Mouse (Mus musculus): ENCODE data around the gene Ntf5. TPM values are rescaled to one million over a fixed set of nuclear protein-coding genes. Genes with fewer than 3 reads are reported as not detected.
A peak's percentile ranks its signal among the peaks of the same experiment; 100 is the strongest.
"Not testable (repeated sequence)": the region's sequence is repeated elsewhere in the genome, so short reads cannot be mapped to it uniquely, and the experiment has no call there.

Ntf5 gene
- polyA plus RNA-seq, 1 experiment from 2014 or later: 0.10 TPM

- H3K9ac ChIP-seq: no peak overlapping the region
- 44% methylated on average over 13 of the region's 13 CpGs for WGBS
- no peaks in the 10 kb centered on the region for H3K9me3 ChIP-seq
- no peak for ATAC-seq (replicated peaks)
- peak overlapping the region; percentile 57; the same call in 1 of the 2 replicates for H3K4me2 ChIP-seq
- H3K27me3 ChIP-seq (replicated peaks): no peaks in the 10 kb centered on the region
- H3K4me3 ChIP-seq: no peak overlapping the region
- H3K4me1 ChIP-seq: peaks cover 49% of the 10 kb centered on the region
- H3K36me3 ChIP-seq (replicated peaks): peaks cover 15% of the 10 kb centered on the region
- H3K27ac ChIP-seq: peak overlapping the region; percentile 91
Observed at GRCm38 (mm10) chr7:45460860-45461314, 47.4 kb downstream of the Ntf5 start.

DNA sequence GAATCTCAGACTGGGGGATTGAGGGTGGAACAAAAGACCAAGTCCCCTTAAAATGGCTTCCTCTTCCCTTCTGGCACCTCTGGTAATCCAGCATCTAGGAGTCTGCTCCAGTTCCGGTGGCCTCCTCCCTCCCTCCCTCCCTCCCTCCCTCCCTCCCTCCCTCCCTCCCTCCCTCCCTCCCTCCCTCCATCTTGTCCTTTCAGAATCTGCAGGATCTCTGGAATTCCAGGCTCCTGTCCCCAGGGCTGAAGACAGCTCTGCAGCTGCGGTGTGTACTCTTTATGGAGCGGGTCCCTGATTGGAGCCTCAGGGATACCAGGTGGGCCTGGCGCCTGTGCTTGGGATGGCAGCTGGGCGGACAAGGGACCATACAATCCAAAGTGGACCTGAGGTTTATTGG, 47.8 kb downstream of the Ntf5 start:
- H3K27ac ChIP-seq: peak overlapping the region; percentile 91; the same call in 1 of the 2 replicates
- peaks cover 50% of the 10 kb centered on the region for H3K4me1 ChIP-seq
- H3K9ac ChIP-seq: no peak overlapping the region
- no peak overlapping the region for H3K4me3 ChIP-seq
- ATAC-seq (replicated peaks): no peak
- peaks cover 15% of the 10 kb centered on the region for H3K36me3 ChIP-seq (replicated peaks)
- H3K27me3 ChIP-seq (replicated peaks): no peaks in the 10 kb centered on the region
- no peaks in the 10 kb centered on the region for H3K9me3 ChIP-seq
- 58% methylated on average over 5 of the region's 5 CpGs for WGBS
- H3K4me2 ChIP-seq: no peak overlapping the region

GRCm38 (mm10) chr7:45461781-45462180, 48.3 kb downstream of the Ntf5 start:
- WGBS: 94% methylated on average over 4 of the region's 4 CpGs
- H3K4me2 ChIP-seq: no peak overlapping the region
- H3K4me1 ChIP-seq: peaks cover 46% of the 10 kb centered on the region
- no peaks in the 10 kb centered on the region for H3K9me3 ChIP-seq
- ATAC-seq (replicated peaks): no peak
- no peak overlapping the region for H3K4me3 ChIP-seq
- no peaks in the 10 kb centered on the region for H3K27me3 ChIP-seq (replicated peaks)
- H3K9ac ChIP-seq: no peak overlapping the region
- H3K27ac ChIP-seq: no peak overlapping the region
- H3K36me3 ChIP-seq (replicated peaks): peaks cover 15% of the 10 kb centered on the region

GRCm38 (mm10) chr7:45462325-45462724, 48.8 kb downstream of the Ntf5 start:
- H3K36me3 ChIP-seq (replicated peaks): peaks cover 15% of the 10 kb centered on the region
- H3K9ac ChIP-seq: no peak overlapping the region
- H3K4me1 ChIP-seq: peaks cover 45% of the 10 kb centered on the region
- no peak overlapping the region for H3K4me3 ChIP-seq
- ATAC-seq (replicated peaks): no peak
- no peak overlapping the region for H3K4me2 ChIP-seq
- H3K27ac ChIP-seq: no peak overlapping the region
- H3K9me3 ChIP-seq: no peaks in the 10 kb centered on the region
- no peaks in the 10 kb centered on the region for H3K27me3 ChIP-seq (replicated peaks)
- WGBS: 94% methylated on average over 4 of the region's 4 CpGs

DNA sequence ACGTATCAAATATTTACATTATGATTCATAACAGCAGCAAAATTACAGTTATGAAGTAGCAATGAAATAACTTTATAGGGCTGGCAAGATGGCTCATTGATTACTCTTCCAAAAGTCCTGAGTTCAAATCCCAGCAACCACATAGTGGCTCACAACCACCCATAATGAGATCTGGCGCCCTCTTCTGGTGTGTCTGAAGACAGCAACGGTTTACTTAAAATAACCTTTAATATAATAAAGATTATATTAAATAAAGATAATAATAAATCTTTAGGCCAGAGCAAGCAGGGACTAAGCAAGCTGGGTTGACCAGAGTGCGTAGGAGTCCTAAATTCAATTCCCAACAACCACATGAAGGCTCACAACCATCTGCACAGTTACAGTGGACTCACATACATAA, 49.4 kb downstream of the Ntf5 start:
- not testable (repeated sequence) for H3K27me3 ChIP-seq (replicated peaks); H3K4me3 ChIP-seq; H3K27ac ChIP-seq; H3K4me2 ChIP-seq; H3K9me3 ChIP-seq; ATAC-seq (replicated peaks); H3K9ac ChIP-seq
- Histone ChIP-seq H3K4me1 (peaks cover 41% of the 10 kb centered on the region), H3K36me3 (replicated peaks) (peaks cover 15% of the 10 kb centered on the region)
- WGBS: 86% methylated on average over 4 of the region's 4 CpGs

GRCm38 (mm10) chr7:45463987-45464778, 50.7 kb downstream of the Ntf5 start:
- no peaks in the 10 kb centered on the region for H3K27me3 ChIP-seq (replicated peaks)
- WGBS: 97% methylated on average over 7 of the region's 7 CpGs
- no peak overlapping the region for H3K4me3 ChIP-seq
- peaks cover 35% of the 10 kb centered on the region for H3K4me1 ChIP-seq
- peaks cover 15% of the 10 kb centered on the region for H3K36me3 ChIP-seq (replicated peaks)
- no peaks in the 10 kb centered on the region for H3K9me3 ChIP-seq
- H3K27ac ChIP-seq: no peak overlapping the region
- no peak overlapping the region for H3K4me2 ChIP-seq
- H3K9ac ChIP-seq: no peak overlapping the region
- ATAC-seq (replicated peaks): no peak

- no peak for ATAC-seq (replicated peaks)
Observed at GRCm38 (mm10) chr7:45465112-45465511, 51.6 kb downstream of the Ntf5 start.

DNA sequence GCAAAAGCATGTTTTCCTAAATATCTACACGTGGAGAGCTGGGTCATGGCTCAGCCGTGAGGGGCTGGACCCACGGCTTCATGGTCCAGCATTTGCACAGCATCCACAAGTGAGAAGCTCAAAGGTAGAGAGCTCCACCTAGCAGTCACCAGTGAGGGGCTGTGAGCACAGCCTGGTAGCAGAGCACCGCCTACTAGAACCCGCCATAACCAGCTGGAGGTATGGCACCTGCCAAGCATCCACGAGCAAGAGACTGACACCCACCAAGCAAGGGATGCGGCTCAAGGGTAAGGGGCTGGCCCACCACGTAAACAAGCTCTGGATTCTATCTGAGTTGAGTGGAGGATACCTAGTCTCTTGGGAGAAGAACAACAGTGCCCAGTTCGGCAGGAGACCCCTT, 52.1 kb downstream of the Ntf5 start:
- H3K9me3 ChIP-seq: no peaks in the 10 kb centered on the region
- no peaks in the 10 kb centered on the region for H3K27me3 ChIP-seq (replicated peaks)
- WGBS: 79% methylated on average over 9 of the region's 9 CpGs
- H3K9ac ChIP-seq: peak overlapping the region; percentile 84
- peaks cover 28% of the 10 kb centered on the region for H3K4me1 ChIP-seq
- ATAC-seq (replicated peaks): no peak
- H3K4me2 ChIP-seq: peak overlapping the region; percentile 83
- H3K4me3 ChIP-seq: peak overlapping the region; percentile 76
- peaks cover 15% of the 10 kb centered on the region for H3K36me3 ChIP-seq (replicated peaks)
- no peak overlapping the region for H3K27ac ChIP-seq

More at GRCm38 (mm10) chr7:45465112-45465511, 51.6 kb downstream of the Ntf5 start:
- Histone ChIP-seq H3K36me3 (replicated peaks) (peaks cover 15% of the 10 kb centered on the region), H3K9ac (no peak overlapping the region), H3K4me3 (no peak overlapping the region), H3K27ac (no peak overlapping the region), H3K4me2 (peak overlapping the region; percentile 83; the same call in 1 of the 2 replicates), H3K27me3 (replicated peaks) (no peaks in the 10 kb centered on the region), H3K4me1 (peaks cover 33% of the 10 kb centered on the region), H3K9me3 (no peaks in the 10 kb centered on the region)
- WGBS: 95% methylated on average over 12 of the region's 12 CpGs

DNA sequence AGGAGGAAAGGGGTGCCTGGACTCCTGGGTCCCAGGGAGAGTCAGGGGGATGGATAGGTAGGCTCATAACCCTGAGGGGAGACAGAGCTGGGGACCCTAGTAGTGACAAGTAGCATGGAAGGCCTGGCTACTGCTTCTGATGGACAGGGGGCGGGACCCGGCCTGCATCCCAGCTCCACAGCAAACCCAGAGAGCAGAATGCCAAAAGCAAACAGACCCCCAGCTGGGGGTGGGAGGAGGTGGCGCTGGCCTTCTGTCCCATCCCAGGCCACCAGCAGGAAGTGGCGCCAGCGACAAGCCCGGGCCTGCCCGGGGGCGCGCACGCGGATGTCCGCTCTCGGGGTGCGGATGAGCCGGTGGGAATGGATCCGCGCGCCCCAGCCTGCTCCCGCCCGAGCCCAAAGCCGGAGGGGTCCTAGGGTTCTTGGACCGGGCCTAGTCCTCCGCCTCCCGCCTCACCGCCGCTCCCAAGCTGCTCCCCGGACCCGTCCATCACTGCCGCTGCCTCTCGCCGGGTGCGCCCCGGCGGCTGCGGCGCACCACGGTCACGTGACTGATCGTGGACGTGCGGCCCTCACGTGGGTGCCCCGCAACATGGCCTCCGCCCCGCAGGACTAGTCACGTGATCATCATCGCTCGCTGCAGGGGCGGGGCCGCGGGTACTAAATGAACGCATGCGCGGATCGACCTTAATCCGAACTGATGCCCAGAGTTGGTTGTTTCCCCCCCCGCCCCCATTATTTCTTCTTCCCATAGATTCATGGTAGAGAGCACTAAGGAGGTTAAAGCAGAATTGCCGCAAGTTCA, 53.0 kb downstream of the Ntf5 start, which contains the start of gene Bax:
Gene Bax, minus strand, starts transcription at position 616 of the 807 bp plus-strand sequence.
- Histone ChIP-seq H3K4me3 (peak within 1 kb of the TSS; percentile 76), H3K27ac (peak within 1 kb of the TSS; percentile 79)
- WGBS: under 1% methylated on average over 58 of the region's 58 CpGs

More for the DNA sequence above, 53.0 kb downstream of the Ntf5 start, which contains the start of gene Bax:
- Histone ChIP-seq H3K36me3 (replicated peaks) (peaks cover 15% of the 10 kb centered on the region), H3K4me1 (peaks cover 23% of the 10 kb centered on the region), H3K9ac (peak within 1 kb of the TSS; percentile 84), H3K9me3 (no peaks in the 10 kb centered on the region), H3K27me3 (replicated peaks) (no peaks in the 10 kb centered on the region), H3K4me2 (peak within 1 kb of the TSS; percentile 83)
- ATAC-seq (replicated peaks): peak; percentile 70

Small RNA genes within 50 kb of the gene (microRNA-seq; reads per million reads assigned to microRNA genes)
- gene Gm22133: not detected

Other genes with a start within 250 kb of the Ntf5 start
- gene Slc17a7, start 249.7 kb upstream of the Ntf5 start, polyA plus RNA-seq (2015; fragmentation: Nextera tagmentation; extraction: Ambion mirVana): 0.59 and 1.0 TPM in 2 replicates
- not detected in 2 replicates for gene Gfy, start 234.1 kb upstream of the Ntf5 start, polyA plus RNA-seq (2015; fragmentation: Nextera tagmentation; extraction: Ambion mirVana)
- 0.68 and 0.93 TPM in 2 replicates for gene Pth2, start 232.7 kb upstream of the Ntf5 start, polyA plus RNA-seq (2015; fragmentation: Nextera tagmentation; extraction: Ambion mirVana)
- 0.63 and 0.84 TPM in 2 replicates for gene Ccdc155, start 208.8 kb upstream of the Ntf5 start, polyA plus RNA-seq (2015; fragmentation: Nextera tagmentation; extraction: Ambion mirVana)
- gene Dkkl1, start 201.5 kb upstream of the Ntf5 start, polyA plus RNA-seq (2015; fragmentation: Nextera tagmentation; extraction: Ambion mirVana): 4.0 and 5.8 TPM in 2 replicates
- gene Tead2, start 197.9 kb upstream of the Ntf5 start, polyA plus RNA-seq (2015; fragmentation: Nextera tagmentation; extraction: Ambion mirVana): 45.7 and 55.8 TPM in 2 replicates
- 1.3 and 1.7 TPM in 2 replicates for gene Cd37, start 174.6 kb upstream of the Ntf5 start, polyA plus RNA-seq (2015; fragmentation: Nextera tagmentation; extraction: Ambion mirVana)
- 0.50 and 0.91 TPM in 2 replicates for gene Slc6a16, start 172.6 kb upstream of the Ntf5 start, polyA plus RNA-seq (2015; fragmentation: Nextera tagmentation; extraction: Ambion mirVana)
- not detected in 2 replicates for gene Slc6a21, start 136.2 kb upstream of the Ntf5 start, polyA plus RNA-seq (2015; fragmentation: Nextera tagmentation; extraction: Ambion mirVana)
- 10.7 and 12.7 TPM in 2 replicates for gene Trpm4, start 79.9 kb upstream of the Ntf5 start, polyA plus RNA-seq (2015; fragmentation: Nextera tagmentation; extraction: Ambion mirVana)
- 0.23 and 0.26 TPM in 2 replicates for gene Hrc, start 78.4 kb upstream of the Ntf5 start, polyA plus RNA-seq (2015; fragmentation: Nextera tagmentation; extraction: Ambion mirVana)
- 29.9 and 31.3 TPM in 2 replicates for gene Ppfia3, start 46.7 kb upstream of the Ntf5 start, polyA plus RNA-seq (2015; fragmentation: Nextera tagmentation; extraction: Ambion mirVana)
- 24.4 TPM in 2 replicates for gene Lin7b, start 43.1 kb upstream of the Ntf5 start, polyA plus RNA-seq (2015; fragmentation: Nextera tagmentation; extraction: Ambion mirVana)
- gene Snrnp70, start 18.0 kb upstream of the Ntf5 start, polyA plus RNA-seq (2015; fragmentation: Nextera tagmentation; extraction: Ambion mirVana): 202 and 214 TPM in 2 replicates
- gene Kcna7, start 8.0 kb upstream of the Ntf5 start, polyA plus RNA-seq (2015; fragmentation: Nextera tagmentation; extraction: Ambion mirVana): not detected in 2 replicates
- 0.45 and 0.63 TPM in 2 replicates for gene Lhb, start 7.1 kb downstream of the Ntf5 start, polyA plus RNA-seq (2015; fragmentation: Nextera tagmentation; extraction: Ambion mirVana)
- 21.0 and 22.7 TPM in 2 replicates for gene Gys1, start 21.1 kb downstream of the Ntf5 start, polyA plus RNA-seq (2015; fragmentation: Nextera tagmentation; extraction: Ambion mirVana)
- 107 and 117 TPM in 2 replicates for gene Ruvbl2, start 24.4 kb downstream of the Ntf5 start, polyA plus RNA-seq (2015; fragmentation: Nextera tagmentation; extraction: Ambion mirVana)
- 6,021 and 6,209 TPM in 2 replicates for gene Ftl1, start 46.2 kb downstream of the Ntf5 start, polyA plus RNA-seq (2015; fragmentation: Nextera tagmentation; extraction: Ambion mirVana)
- gene Bax, start 53.2 kb downstream of the Ntf5 start, polyA plus RNA-seq (2015; fragmentation: Nextera tagmentation; extraction: Ambion mirVana): 257 and 261 TPM in 2 replicates
- 0.08 and 0.23 TPM in 2 replicates for gene Tulp2, start 68.2 kb downstream of the Ntf5 start, polyA plus RNA-seq (2015; fragmentation: Nextera tagmentation; extraction: Ambion mirVana)
- gene Gm45808, start 73.1 kb downstream of the Ntf5 start, polyA plus RNA-seq (2015; fragmentation: Nextera tagmentation; extraction: Ambion mirVana): not detected in 2 replicates
- gene Dhdh, start 75.1 kb downstream of the Ntf5 start, polyA plus RNA-seq (2015; fragmentation: Nextera tagmentation; extraction: Ambion mirVana): 4.0 and 4.1 TPM in 2 replicates
- 118 and 121 TPM in 2 replicates for gene Nucb1, start 96.7 kb downstream of the Ntf5 start, polyA plus RNA-seq (2015; fragmentation: Nextera tagmentation; extraction: Ambion mirVana)
- 11.7 and 12.5 TPM in 2 replicates for gene Ppp1r15a, start 112.6 kb downstream of the Ntf5 start, polyA plus RNA-seq (2015; fragmentation: Nextera tagmentation; extraction: Ambion mirVana)
- gene Plekha4, start 112.6 kb downstream of the Ntf5 start, polyA plus RNA-seq (2015; fragmentation: Nextera tagmentation; extraction: Ambion mirVana): 1.3 TPM in 2 replicates
- 0.37 TPM in 1 of 2 replicates, not detected in the other for gene Hsd17b14, start 141.2 kb downstream of the Ntf5 start, polyA plus RNA-seq (2015; fragmentation: Nextera tagmentation; extraction: Ambion mirVana)
- 23.8 and 27.1 TPM in 2 replicates for gene Bcat2, start 156.5 kb downstream of the Ntf5 start, polyA plus RNA-seq (2015; fragmentation: Nextera tagmentation; extraction: Ambion mirVana)
- gene Fgf21, start 201.8 kb downstream of the Ntf5 start, polyA plus RNA-seq (2015; fragmentation: Nextera tagmentation; extraction: Ambion mirVana): not detected in 2 replicates
- not detected in 2 replicates for gene Fut1, start 203.6 kb downstream of the Ntf5 start, polyA plus RNA-seq (2015; fragmentation: Nextera tagmentation; extraction: Ambion mirVana)
- not detected in 2 replicates for gene Izumo1, start 208.1 kb downstream of the Ntf5 start, polyA plus RNA-seq (2015; fragmentation: Nextera tagmentation; extraction: Ambion mirVana)
- 21.8 and 23.1 TPM in 2 replicates for gene Rasip1, start 213.8 kb downstream of the Ntf5 start, polyA plus RNA-seq (2015; fragmentation: Nextera tagmentation; extraction: Ambion mirVana)
- 3.6 and 3.8 TPM in 2 replicates for gene Mamstr, start 226.3 kb downstream of the Ntf5 start, polyA plus RNA-seq (2015; fragmentation: Nextera tagmentation; extraction: Ambion mirVana)

Measured in midbrain, embryonic 15.5 days (tissue).